Mouse (Mus musculus) neural tube, embryonic 12.5 days (tissue): ENCODE results near the gene Olfr30. TPM values are rescaled to one million over a fixed set of nuclear protein-coding genes. Genes with fewer than 3 reads are reported as not detected.

Source experiments
- polyA plus RNA-seq: library from polyadenylated mRNA; unstranded; fragments of >200 nt; fragmentation: Nextera tagmentation; extraction: Ambion mirVana; gene quantifications from 2 replicates; pipeline ENCODE4 v1.2.1, GENCODE M21; 2016

The Olfr30 gene
- polyA plus RNA-seq, 1 experiment from 2014 or later: not detected

Other genes starting within 250 kb of the Olfr30 start
- 0.15 TPM in 1 of 2 replicates, not detected in the other for gene 4930438A08Rik, start 187.5 kb downstream of the Olfr30 start, polyA plus RNA-seq
- gene Zfp692, start 155.2 kb downstream of the Olfr30 start, polyA plus RNA-seq: 27.4 and 30.8 TPM in 2 replicates
- 32.0 and 32.2 TPM in 2 replicates for gene Zfp672, start 131.9 kb downstream of the Olfr30 start, polyA plus RNA-seq
- gene Sh3bp5l, start 131.5 kb downstream of the Olfr30 start, polyA plus RNA-seq: 51.5 and 52.8 TPM in 2 replicates
- gene Lypd8, start 83.2 kb downstream of the Olfr30 start, polyA plus RNA-seq: not detected in 2 replicates
- gene 1810065E05Rik, start 41.2 kb downstream of the Olfr30 start, polyA plus RNA-seq: not detected in 2 replicates
- not detected in 2 replicates for gene Gm12253, start 29.7 kb downstream of the Olfr30 start, polyA plus RNA-seq
- gene Lypd9, start 9.3 kb downstream of the Olfr30 start, polyA plus RNA-seq: not detected in 2 replicates
- not detected in 2 replicates for gene Olfr332, start 30.3 kb upstream of the Olfr30 start, polyA plus RNA-seq
- not detected in 2 replicates for gene Olfr331, start 40.3 kb upstream of the Olfr30 start, polyA plus RNA-seq
- not detected in 2 replicates for gene Olfr330, start 72.6 kb upstream of the Olfr30 start, polyA plus RNA-seq
- gene Olfr329-ps, start 84.2 kb upstream of the Olfr30 start, polyA plus RNA-seq: not detected in 2 replicates
- gene Olfr328, start 93.4 kb upstream of the Olfr30 start, polyA plus RNA-seq: 0.09 TPM in 1 of 2 replicates, not detected in the other
- not detected in 2 replicates for gene Olfr224, start 108.3 kb upstream of the Olfr30 start, polyA plus RNA-seq
- gene Olfr325, start 115.5 kb upstream of the Olfr30 start, polyA plus RNA-seq: not detected in 2 replicates
- gene Olfr324, start 132.8 kb upstream of the Olfr30 start, polyA plus RNA-seq: not detected in 2 replicates
- not detected in 2 replicates for gene 2210407C18Rik, start 153.8 kb upstream of the Olfr30 start, polyA plus RNA-seq
- not detected in 2 replicates for gene Olfr323, start 168.2 kb upstream of the Olfr30 start, polyA plus RNA-seq
- 0.41 and 0.44 TPM in 2 replicates for gene Trim58, start 178.2 kb upstream of the Olfr30 start, polyA plus RNA-seq
- not detected in 2 replicates for gene Olfr322, start 196.5 kb upstream of the Olfr30 start, polyA plus RNA-seq
- not detected in 2 replicates for gene Olfr320, start 218.8 kb upstream of the Olfr30 start, polyA plus RNA-seq
- not detected in 2 replicates for gene Olfr319, start 236.9 kb upstream of the Olfr30 start, polyA plus RNA-seq